Mouse (Mus musculus) intestine, embryonic 16.5 days (tissue): Measurements from ENCODE around the gene Rnase2b. TPM values are rescaled to one million over a fixed set of nuclear protein-coding genes. Genes with fewer than 3 reads are reported as not detected.
"Not testable (repeated sequence)": the region's sequence is repeated elsewhere in the genome, so short reads cannot be mapped to it uniquely, and the experiment has no call there.

Source experiments
- ATAC-seq: fragments of 200-750 bp; cut with Nextera tagmentation; 2 replicates; pipeline ENCODE4 v1.8.0; 2017; ENCODE audit warnings: moderate TSS enrichment, moderate library complexity
- H3K27ac ChIP-seq: fragments of 300-500 bp; sonication (generic); 2 replicates; pipeline ENCODE4 v1.5.1; 2014; ENCODE audit warnings: mild to moderate bottlenecking, low read length
- H3K27me3 ChIP-seq: fragments of 300-500 bp; sonication (generic); replicated peaks from 2 replicates; pipeline ENCODE4 v1.6.1; 2014; ENCODE audit warnings: low read length, control low read depth, mixed read lengths; ENCODE audit not compliant: control insufficient read depth, insufficient read depth
- H3K36me3 ChIP-seq: fragments of 300-500 bp; sonication (generic); 2 replicates; pipeline ENCODE4 v1.6.1; 2014; ENCODE audit warnings: low read length, control low read depth; ENCODE audit not compliant: control insufficient read depth, insufficient read depth
- H3K4me1 ChIP-seq: fragments of 300-500 bp; sonication (generic); 2 replicates; pipeline ENCODE4 v1.6.1; 2014; ENCODE audit warnings: low read length, control low read depth, mixed read lengths; ENCODE audit not compliant: control insufficient read depth, insufficient read depth
- H3K4me2 ChIP-seq: fragments of 300-500 bp; sonication (generic); 2 replicates; pipeline ENCODE4 v1.6.1; 2014; ENCODE audit warnings: low read depth, low read length, control low read depth
- H3K4me3 ChIP-seq: fragments of 300-500 bp; sonication (generic); 2 replicates; pipeline ENCODE4 v1.5.1; 2014; ENCODE audit warnings: mild to moderate bottlenecking, low read length
- H3K9ac ChIP-seq: fragments of 300-500 bp; sonication (generic); 2 replicates; pipeline ENCODE4 v1.6.1; 2014; ENCODE audit warnings: low read depth, low read length
- H3K9me3 ChIP-seq: fragments of 300-500 bp; sonication (generic); 2 replicates; pipeline ENCODE4 v1.6.1; 2016; ENCODE audit warnings: low read length, control low read depth; ENCODE audit not compliant: control insufficient read depth
- WGBS: fragments of 180-500 bp; shearing (Covaris S2); extraction: QIAGEN DNeasy Blood & Tissue Kit; methylation state at CpG from one replicate; pipeline ENCODE4 v1.1.7; 2014; 5-methylcytosine and 5-hydroxymethylcytosine counted together
- polyA plus RNA-seq: library from polyadenylated mRNA; unstranded; fragments of >200 nt; fragmentation: Nextera tagmentation; extraction: Ambion mirVana; gene quantifications from 2 replicates; pipeline ENCODE4 v1.2.1, GENCODE M21; 2015

Gene Rnase2b
- polyA plus RNA-seq, 1 experiment from 2014 or later, result not detected

GRCm38 (mm10) chr14:51146685-51147084, 15.4 kb upstream of the Rnase2b start, which contains the start of gene Rnase1:
Rnase1 (minus strand) TSS chr14:51146785.
- no peak within 1 kb of the TSS for H3K4me3 ChIP-seq
- peak within 1 kb of the TSS; percentile 39; the same call in 1 of the 2 replicates for H3K27ac ChIP-seq
- H3K4me2 ChIP-seq, result no peak within 1 kb of the TSS
- WGBS, result 58% methylated on average over 2 of the region's 2 CpGs
- H3K4me1 ChIP-seq, result peaks cover 14% of the 10 kb centered on the region; the same call in 1 of the 2 replicates
- H3K9me3 ChIP-seq, result no peaks in the 10 kb centered on the region
- ATAC-seq, result no peak
- H3K36me3 ChIP-seq, result no peaks in the 10 kb centered on the region
- no peak within 1 kb of the TSS for H3K9ac ChIP-seq
- H3K27me3 ChIP-seq, result no peaks in the 10 kb centered on the region

- H3K4me2 ChIP-seq, result no peak overlapping the region
- no peak overlapping the region for H3K9ac ChIP-seq
- 57% methylated on average over 3 of the region's 3 CpGs for WGBS
- H3K36me3 ChIP-seq, result no peaks in the 10 kb centered on the region
- H3K4me3 ChIP-seq, result no peak overlapping the region
- no peaks in the 10 kb centered on the region for H3K27me3 ChIP-seq
- H3K9me3 ChIP-seq, result no peaks in the 10 kb centered on the region
- H3K27ac ChIP-seq, result peak overlapping the region; percentile 34; the same call in 1 of the 2 replicates
- H3K4me1 ChIP-seq, result peaks cover 14% of the 10 kb centered on the region; the same call in 1 of the 2 replicates
- no peak for ATAC-seq
These were observed 14.1 kb upstream of the Rnase2b start for GRCm38 (mm10) chr14:51148006-51148405.

GRCm38 (mm10) chr14:51149164-51149563, 12.9 kb upstream of the Rnase2b start:
- peak; percentile 94 for ATAC-seq
- Histone ChIP-seq H3K27ac (peak overlapping the region; percentile 46; the same call in 1 of the 2 replicates), H3K4me2 (no peak overlapping the region), H3K9me3 (no peaks in the 10 kb centered on the region), H3K36me3 (no peaks in the 10 kb centered on the region), H3K27me3 (no peaks in the 10 kb centered on the region), H3K9ac (no peak overlapping the region), H3K4me3 (no peak overlapping the region), H3K4me1 (peaks cover 14% of the 10 kb centered on the region; the same call in 1 of the 2 replicates)
- 24% methylated on average over 5 of the region's 5 CpGs for WGBS

GRCm38 (mm10) chr14:51150206-51150831, 11.7 kb upstream of the Rnase2b start:
- WGBS, result 81% methylated on average over 3 of the region's 3 CpGs
- Histone ChIP-seq H3K27ac (no peak overlapping the region), H3K4me3 (no peak overlapping the region), H3K9ac (no peak overlapping the region), H3K9me3 (no peaks in the 10 kb centered on the region), H3K36me3 (no peaks in the 10 kb centered on the region), H3K4me1 (peaks cover 14% of the 10 kb centered on the region; the same call in 1 of the 2 replicates), H3K27me3 (no peaks in the 10 kb centered on the region), H3K4me2 (no peak overlapping the region)
- ATAC-seq, result no peak

- no peaks in the 10 kb centered on the region for H3K27me3 ChIP-seq
- H3K36me3 ChIP-seq, result no peaks in the 10 kb centered on the region
- no peak overlapping the region for H3K4me3 ChIP-seq
- H3K9me3 ChIP-seq, result no peaks in the 10 kb centered on the region
- peaks cover 9% of the 10 kb centered on the region; the same call in 1 of the 2 replicates for H3K4me1 ChIP-seq
- H3K27ac ChIP-seq, result peak overlapping the region; percentile 14; the same call in 1 of the 2 replicates
- 50% methylated on average over 5 of the region's 5 CpGs for WGBS
- ATAC-seq, result peak; percentile 30
- no peak overlapping the region for H3K9ac ChIP-seq
- no peak overlapping the region for H3K4me2 ChIP-seq
These were observed 9.7 kb upstream of the Rnase2b start for GRCm38 (mm10) chr14:51152249-51152870.

GRCm38 (mm10) chr14:51156056-51156735, 5.9 kb upstream of the Rnase2b start:
- Histone ChIP-seq H3K4me3 (no peak overlapping the region), H3K36me3 (no peaks in the 10 kb centered on the region), H3K9me3 (no peaks in the 10 kb centered on the region), H3K27ac (no peak overlapping the region), H3K4me2 (no peak overlapping the region), H3K9ac (no peak overlapping the region), H3K4me1 (no peaks in the 10 kb centered on the region), H3K27me3 (no peaks in the 10 kb centered on the region)
- WGBS, result 81% methylated on average over 5 of the region's 5 CpGs
- ATAC-seq, result no peak

GRCm38 (mm10) chr14:51156736-51157068, 5.4 kb upstream of the Rnase2b start:
- Histone ChIP-seq H3K4me3 (no peak overlapping the region), H3K36me3 (no peaks in the 10 kb centered on the region), H3K4me2 (no peak overlapping the region), H3K9me3 (no peaks in the 10 kb centered on the region), H3K27me3 (no peaks in the 10 kb centered on the region), H3K27ac (no peak overlapping the region), H3K9ac (no peak overlapping the region), H3K4me1 (no peaks in the 10 kb centered on the region)
- WGBS, result 49% methylated on average over 4 of the region's 4 CpGs
- ATAC-seq, result no peak

- Histone ChIP-seq H3K9ac (no peak overlapping the region), H3K27ac (no peak overlapping the region), H3K27me3 (no peaks in the 10 kb centered on the region), H3K9me3 (no peaks in the 10 kb centered on the region), H3K4me2 (no peak overlapping the region), H3K4me1 (no peaks in the 10 kb centered on the region), H3K4me3 (no peak overlapping the region), H3K36me3 (no peaks in the 10 kb centered on the region)
- 81% methylated on average over 1 of the region's 1 CpGs for WGBS
- no peak for ATAC-seq
These were observed 5.0 kb upstream of the Rnase2b start for GRCm38 (mm10) chr14:51157072-51157471.

GRCm38 (mm10) chr14:51163323-51163722, 1.3 kb downstream of the Rnase2b start:
- not testable (repeated sequence) for H3K4me1 ChIP-seq, H3K27me3 ChIP-seq, H3K36me3 ChIP-seq, H3K9me3 ChIP-seq, ATAC-seq, H3K4me3 ChIP-seq, H3K9ac ChIP-seq, H3K4me2 ChIP-seq, H3K27ac ChIP-seq
- 85% methylated on average over 6 of the region's 6 CpGs for WGBS
